Mouse (Mus musculus) liver, adult 2 months (tissue): ENCODE results near the gene Bmp2k. TPM values are rescaled to one million over a fixed set of nuclear protein-coding genes. Genes with fewer than 3 reads are reported as not detected.

Experiments
- DNase-seq: peaks from one replicate; pipeline ENCODE4 v3.0.0-alpha.2; 2011; ENCODE audit warnings: low read depth, low spot score; ENCODE audit errors: extremely low read depth
- H3K27ac ChIP-seq: fragments of 200-500 bp; replicated peaks from 2 replicates; pipeline ENCODE4 v1.5.1; 2012; ENCODE audit warnings: low read depth, mild to moderate bottlenecking, control low read depth, inconsistent platforms, low read length; ENCODE audit not compliant: insufficient read depth
- H3K27me3 ChIP-seq: fragments of 200-500 bp; 2 replicates; pipeline ENCODE4 v1.6.1; 2012; ENCODE audit warnings: mild to moderate bottlenecking, moderate library complexity, low read length, inconsistent platforms; ENCODE audit not compliant: control insufficient read depth, insufficient read depth
- H3K36me3 ChIP-seq: fragments of 200-500 bp; 2 replicates; pipeline ENCODE4 v1.6.1; 2012; ENCODE audit warnings: low read length, inconsistent platforms; ENCODE audit not compliant: control insufficient read depth, insufficient read depth
- H3K4me1 ChIP-seq: fragments of 200-500 bp; 2 replicates; pipeline ENCODE4 v1.6.1; 2011; ENCODE audit warnings: low read length; ENCODE audit not compliant: control insufficient read depth, insufficient read depth
- H3K4me3 ChIP-seq: fragments of 200-500 bp; 2 replicates; pipeline ENCODE4 v1.5.1; 2011; ENCODE audit warnings: low read depth, mild to moderate bottlenecking, control low read depth, low read length, moderate library complexity; ENCODE audit not compliant: insufficient read depth
- H3K79me2 ChIP-seq: fragments of 200-500 bp; 2 replicates; pipeline ENCODE4 v1.6.1; 2012; ENCODE audit warnings: inconsistent platforms, mild to moderate bottlenecking, low read length, moderate library complexity; ENCODE audit not compliant: control insufficient read depth, insufficient read depth
- H3K9ac ChIP-seq: fragments of 200-500 bp; 2 replicates; pipeline ENCODE4 v1.6.1; 2012; ENCODE audit warnings: low read depth, mild to moderate bottlenecking, control low read depth, inconsistent platforms, low read length
- CTCF ChIP-seq: fragments of 200-500 bp; IDR thresholded peaks from 2 replicates; pipeline ENCODE4 v1.5.1; 2011; ENCODE audit warnings: low read depth, low read length, control low read depth
- POLR2A ChIP-seq: fragments of 200-500 bp; IDR thresholded peaks from 2 replicates; pipeline ENCODE4 v1.6.1; 2011; ENCODE audit warnings: low read length, control low read depth; ENCODE audit not compliant: insufficient read depth; ENCODE audit errors: extremely low read depth
- WGBS: fragments of 180-500 bp; shearing (Covaris S2); methylation state at CpG from one replicate; pipeline ENCODE4 v1.1.7; 2018; 5-methylcytosine and 5-hydroxymethylcytosine counted together
- polyA plus RNA-seq: library from polyadenylated mRNA; depleted of rRNA; stranded (reverse); fragments of >200 nt; gene quantifications from 2 replicates; pipeline ENCODE4 v1.2.3, GENCODE M21; 2012
- total RNA-seq: library from RNA; depleted of rRNA; stranded (reverse); fragments of >200 nt; gene quantifications from 2 replicates; pipeline ENCODE4 v1.2.3, GENCODE M21; 2014

Bmp2k gene
- total and polyA plus RNA-seq, 2 experiments = 2.9 to 7.1 TPM

DNA sequence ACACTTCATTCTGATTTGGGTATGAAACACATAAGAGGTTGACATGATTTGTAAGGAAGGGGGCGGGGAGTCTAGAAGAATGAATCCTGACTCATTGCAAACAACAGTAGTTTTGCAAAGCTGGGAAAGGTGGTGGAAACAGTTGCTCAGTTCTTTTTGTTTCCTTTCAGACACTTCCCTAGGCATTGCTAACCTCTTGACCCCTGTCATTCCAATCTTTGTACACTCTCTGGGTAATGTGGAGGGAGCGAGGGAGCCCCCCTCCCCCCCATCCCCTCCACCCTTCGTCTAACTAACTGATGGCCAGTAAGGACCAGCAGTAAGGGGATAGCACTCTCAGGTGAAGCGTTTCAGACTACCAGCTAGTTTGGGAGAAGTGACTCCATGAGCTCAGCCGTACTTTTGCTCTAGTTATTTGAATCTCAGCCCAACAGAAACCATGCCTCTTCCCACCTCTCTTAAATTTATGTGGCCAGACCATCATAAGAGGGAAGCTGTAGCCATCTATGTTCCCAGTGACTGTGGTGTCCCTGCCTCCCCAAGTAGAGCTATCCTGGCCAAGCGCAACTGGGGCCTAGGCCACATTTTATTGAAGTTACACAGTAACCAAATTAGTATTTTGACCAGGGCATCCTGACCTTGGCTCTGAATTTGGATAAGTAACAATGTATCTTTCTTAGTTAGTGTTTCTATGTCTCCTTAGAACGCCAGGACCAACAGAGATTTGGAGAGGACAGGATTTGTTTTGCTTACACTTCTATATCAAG lies 27.6 kb upstream of the Bmp2k start:
- no peak for TF ChIP-seq POLR2A
- TF ChIP-seq CTCF = no peak
- WGBS = 75% methylated on average over 7 of the region's 7 CpGs
- Histone ChIP-seq H3K9ac (no peak overlapping the region), H3K79me2 (no peaks in the 10 kb centered on the region), H3K4me1 (peaks cover 3% of the 10 kb centered on the region; the same call in 1 of the 2 replicates), H3K27ac (no peak overlapping the region), H3K4me3 (no peak overlapping the region), H3K27me3 (no peaks in the 10 kb centered on the region), H3K36me3 (no peaks in the 10 kb centered on the region)
- peak; percentile 59 for DNase-seq

DNA sequence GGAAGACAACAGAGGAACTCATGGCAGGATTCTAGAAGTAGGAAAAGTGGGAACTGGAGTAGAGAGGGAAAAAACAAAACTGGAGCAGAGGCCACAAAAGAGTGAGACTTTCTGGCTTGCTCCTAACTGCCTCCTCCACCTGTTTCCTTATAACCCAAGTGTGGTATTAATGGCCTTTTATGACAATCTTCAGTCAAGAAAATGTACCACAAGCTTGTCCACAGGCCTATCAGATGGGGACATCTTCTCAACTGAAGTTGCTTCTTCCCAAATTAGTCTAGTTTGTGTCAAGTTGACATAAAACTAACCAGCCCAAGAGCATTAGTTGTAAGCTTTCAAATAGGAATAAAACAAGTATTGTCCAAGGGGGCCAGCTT lies 27.0 kb upstream of the Bmp2k start:
- Histone ChIP-seq H3K27me3 (no peaks in the 10 kb centered on the region), H3K27ac (no peak overlapping the region), H3K4me1 (peaks cover 3% of the 10 kb centered on the region; the same call in 1 of the 2 replicates)

DNA sequence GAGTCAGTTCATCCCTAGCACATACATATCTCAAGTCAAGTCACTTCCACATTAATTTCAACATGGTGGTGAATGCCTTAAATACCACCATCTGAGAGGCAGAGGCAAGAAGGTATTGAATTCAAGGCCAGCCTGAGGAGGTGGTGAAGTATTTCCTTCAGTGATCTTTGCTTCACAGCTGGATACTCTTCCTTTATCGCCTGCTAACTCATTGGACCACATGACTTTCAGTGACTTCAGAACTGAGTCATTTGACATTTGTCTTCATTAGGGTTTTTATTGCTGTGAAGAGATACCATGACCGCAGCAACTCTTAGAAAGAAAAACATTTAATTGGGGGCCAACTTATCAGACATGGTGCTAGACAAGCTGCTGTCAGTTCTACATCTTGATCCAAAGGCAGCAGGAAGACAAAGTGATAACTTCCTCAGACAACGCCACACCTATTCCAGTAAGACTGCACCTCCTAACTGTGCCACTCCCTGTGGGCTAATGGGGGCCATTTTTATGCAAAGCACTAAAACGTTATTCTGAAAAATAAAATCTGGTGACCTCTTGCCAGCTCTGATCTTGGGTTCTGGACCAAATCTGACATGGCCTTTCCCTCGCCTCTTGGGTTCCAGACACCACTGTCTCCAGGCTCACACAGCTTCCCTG lies 24.9 kb upstream of the Bmp2k start:
- Histone ChIP-seq H3K4me1 (peaks cover 3% of the 10 kb centered on the region; the same call in 1 of the 2 replicates), H3K79me2 (no peaks in the 10 kb centered on the region), H3K27me3 (no peaks in the 10 kb centered on the region), H3K36me3 (no peaks in the 10 kb centered on the region), H3K4me3 (no peak overlapping the region), H3K27ac (no peak overlapping the region), H3K9ac (no peak overlapping the region)
- TF ChIP-seq CTCF (no peak), POLR2A (no peak)
- WGBS = 89% methylated on average over 5 of the region's 5 CpGs
- DNase-seq = no peak

More for the DNA sequence above, 27.0 kb upstream of the Bmp2k start:
- Histone ChIP-seq H3K36me3 (no peaks in the 10 kb centered on the region), H3K4me3 (no peak overlapping the region), H3K9ac (no peak overlapping the region), H3K79me2 (no peaks in the 10 kb centered on the region)
- TF ChIP-seq POLR2A (no peak), CTCF (no peak)
- DNase-seq = no peak

DNA sequence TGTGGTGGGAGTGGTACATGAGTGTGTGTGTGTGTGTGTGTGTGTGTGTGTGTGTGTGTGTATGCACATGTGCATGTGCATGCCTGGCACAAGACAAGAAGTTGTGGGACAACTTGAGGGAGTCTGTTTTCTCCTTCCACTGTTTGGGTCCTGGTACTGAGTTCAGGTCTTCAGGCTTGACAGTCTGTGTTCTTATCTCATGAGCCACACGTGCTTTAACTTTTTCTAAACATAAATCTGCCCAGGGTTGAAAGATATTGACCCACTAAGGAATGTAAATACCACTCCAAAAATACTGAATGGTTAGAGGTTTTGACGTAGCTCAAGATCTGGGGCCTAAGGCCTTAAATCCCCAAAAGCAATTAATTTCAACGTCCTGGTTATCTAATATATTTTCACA lies 23.8 kb upstream of the Bmp2k start:
- no peak for TF ChIP-seq CTCF
- TF ChIP-seq POLR2A = no peak
- no peaks in the 10 kb centered on the region for H3K27me3 ChIP-seq
- 65% methylated on average over 3 of the region's 3 CpGs for WGBS
- H3K27ac ChIP-seq = no peak overlapping the region
- no peaks in the 10 kb centered on the region for H3K36me3 ChIP-seq
- H3K79me2 ChIP-seq = no peaks in the 10 kb centered on the region
- no peak overlapping the region for H3K9ac ChIP-seq
- H3K4me1 ChIP-seq = peaks cover 1% of the 10 kb centered on the region; the same call in 1 of the 2 replicates
- no peak overlapping the region for H3K4me3 ChIP-seq
- DNase-seq = no peak

DNA sequence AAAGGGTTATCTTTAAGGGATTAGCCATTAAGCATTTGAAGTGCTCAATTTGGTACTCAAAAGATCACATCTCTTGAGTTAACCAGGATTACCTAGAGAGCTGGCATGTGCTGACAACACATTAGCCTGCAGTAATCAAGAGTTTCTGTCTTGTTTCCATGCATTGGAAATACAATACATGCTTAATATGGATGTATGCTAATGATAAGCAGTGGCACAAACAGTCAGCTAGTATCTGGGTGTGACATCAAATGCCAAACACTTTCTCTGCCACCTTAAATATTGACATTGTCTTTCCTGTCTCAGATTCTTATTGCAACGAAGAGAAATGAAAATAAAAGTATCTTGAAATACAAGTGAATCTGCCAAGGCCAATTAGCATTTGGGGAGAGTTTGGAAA lies 22.8 kb upstream of the Bmp2k start:
- WGBS = 17% methylated on average over 1 of the region's 1 CpGs
- Histone ChIP-seq H3K4me1 (no peaks in the 10 kb centered on the region; the same call in 1 of the 2 replicates), H3K4me3 (no peak overlapping the region), H3K36me3 (no peaks in the 10 kb centered on the region), H3K27me3 (no peaks in the 10 kb centered on the region), H3K79me2 (no peaks in the 10 kb centered on the region), H3K9ac (no peak overlapping the region), H3K27ac (no peak overlapping the region)
- TF ChIP-seq POLR2A = no peak
- TF ChIP-seq CTCF = no peak
- DNase-seq = peak; percentile 44

DNA sequence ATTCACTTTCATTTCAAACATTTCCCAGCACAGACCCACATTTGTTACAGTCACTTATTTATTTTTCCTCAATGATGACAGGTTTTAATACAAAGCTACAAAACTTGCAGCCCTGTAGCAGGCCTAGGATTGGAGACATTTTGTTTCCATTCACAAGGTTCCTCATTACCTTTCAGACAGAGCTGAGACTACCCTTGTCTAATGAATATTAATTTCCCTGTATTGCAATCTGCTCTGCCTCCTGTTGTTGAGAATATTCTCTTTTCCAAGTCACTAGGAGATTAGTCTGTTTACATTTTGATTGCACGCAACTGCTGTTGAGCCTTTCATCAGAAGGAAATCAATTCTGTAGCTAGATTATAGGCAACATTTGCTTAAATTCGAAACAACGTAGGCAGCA lies 22.4 kb upstream of the Bmp2k start:
- 19% methylated on average over 3 of the region's 3 CpGs for WGBS
- no peak for DNase-seq
- Histone ChIP-seq H3K4me3 (no peak overlapping the region), H3K27me3 (no peaks in the 10 kb centered on the region; the same call in 1 of the 2 replicates), H3K36me3 (no peaks in the 10 kb centered on the region), H3K9ac (no peak overlapping the region), H3K27ac (no peak overlapping the region), H3K4me1 (no peaks in the 10 kb centered on the region; the same call in 1 of the 2 replicates), H3K79me2 (no peaks in the 10 kb centered on the region)
- TF ChIP-seq CTCF = no peak
- TF ChIP-seq POLR2A = no peak
